Mouse (Mus musculus): ENCODE results near the gene Pld2.
"Not testable (repeated sequence)": the region's sequence is repeated elsewhere in the genome, so short reads cannot be mapped to it uniquely, and the experiment has no call there.

Pld2 gene

GRCm38 (mm10) chr11:70539877-70540587, at the start of gene Pld2:
Pld2 (plus strand) TSS chr11:70540064.
- peak; percentile 89 for DNase-seq

- DNase-seq: no peak
These were observed 40.0 kb upstream of the Pld2 start for GRCm38 (mm10) chr11:70499566-70500475.

- no peak for DNase-seq
These were observed 39.4 kb upstream of the Pld2 start for GRCm38 (mm10) chr11:70500476-70500812.

- no peak for DNase-seq
These were observed 37.8 kb upstream of the Pld2 start for GRCm38 (mm10) chr11:70502018-70502417.

GRCm38 (mm10) chr11:70504970-70505369, 34.9 kb upstream of the Pld2 start, which contains the start of gene Tm4sf5:
Tm4sf5 (plus strand) TSS chr11:70505244.
- DNase-seq: no peak

GRCm38 (mm10) chr11:70506385-70506784, 33.5 kb upstream of the Pld2 start:
- DNase-seq: peak; percentile 90

- DNase-seq: peak; percentile 54
These were observed 32.8 kb upstream of the Pld2 start for GRCm38 (mm10) chr11:70506962-70507515.

- peak; percentile 72 for DNase-seq
These were observed 29.9 kb upstream of the Pld2 start for GRCm38 (mm10) chr11:70509753-70510564.

- no peak for DNase-seq
These were observed 28.6 kb upstream of the Pld2 start for GRCm38 (mm10) chr11:70511242-70511641.

- no peak for DNase-seq
These were observed 28.0 kb upstream of the Pld2 start for GRCm38 (mm10) chr11:70511825-70512224.

GRCm38 (mm10) chr11:70512709-70513342, 27.0 kb upstream of the Pld2 start:
- DNase-seq: no peak

GRCm38 (mm10) chr11:70513520-70513919, 26.3 kb upstream of the Pld2 start:
- no peak for DNase-seq

GRCm38 (mm10) chr11:70514288-70514687, 25.6 kb upstream of the Pld2 start, which contains the start of gene Vmo1:
Vmo1 (minus strand) TSS chr11:70514616.
- no peak for DNase-seq

- peak; percentile 49 for DNase-seq
These were observed 23.5 kb upstream of the Pld2 start for GRCm38 (mm10) chr11:70516352-70516751.

GRCm38 (mm10) chr11:70518436-70518835, 21.4 kb upstream of the Pld2 start:
- DNase-seq: no peak

- no peak for DNase-seq
These were observed 20.9 kb upstream of the Pld2 start, which contains the start of gene Gltpd2 for GRCm38 (mm10) chr11:70518923-70519322. Gltpd2 (plus strand) TSS chr11:70519196.

GRCm38 (mm10) chr11:70520178-70520769, 19.6 kb upstream of the Pld2 start:
- DNase-seq: no peak

GRCm38 (mm10) chr11:70523306-70523989, 16.4 kb upstream of the Pld2 start:
- DNase-seq: not testable (repeated sequence)

- no peak for DNase-seq
These were observed 15.1 kb upstream of the Pld2 start for GRCm38 (mm10) chr11:70524782-70525181.

- peak; percentile 91 for DNase-seq
These were observed 14.6 kb upstream of the Pld2 start, which contains the start of gene Psmb6 for GRCm38 (mm10) chr11:70525184-70525678. Psmb6 (plus strand) TSS chr11:70525367.

- DNase-seq: no peak
These were observed 14.1 kb upstream of the Pld2 start for GRCm38 (mm10) chr11:70525726-70526125.
